Mouse (Mus musculus) bone marrow macrophage, adult 2 months (primary cell): ENCODE measurements around the gene Gabbr2.

ENCODE experiments used
- CTCF ChIP-seq: IDR thresholded peaks from 2 replicates; pipeline ENCODE4 v1.5.1; 2012; ENCODE audit warnings: low read depth, mild to moderate bottlenecking, low read length, moderate library complexity
- POLR2A ChIP-seq: IDR thresholded peaks from 2 replicates; pipeline ENCODE4 v1.6.1; 2012; ENCODE audit warnings: mild to moderate bottlenecking, low read depth, low read length, borderline replicate concordance

DNA sequence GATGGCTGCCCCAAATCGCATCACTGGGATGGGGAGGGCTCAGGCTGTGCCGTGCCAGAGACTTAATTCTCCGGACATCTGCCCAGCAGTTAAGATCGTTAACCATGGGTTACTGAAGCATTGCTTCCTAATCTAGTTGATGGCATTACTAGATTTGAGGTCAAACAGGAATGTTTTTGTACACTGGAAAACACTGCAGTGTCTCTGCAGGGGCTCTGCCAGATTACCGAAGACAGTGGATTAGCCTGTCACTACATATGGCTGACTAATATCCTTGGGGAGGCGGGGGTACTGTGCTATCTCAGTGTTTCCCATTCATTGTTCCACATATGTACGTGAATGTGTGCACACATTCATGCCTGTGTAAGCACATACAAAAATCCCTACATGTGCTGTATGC, 225.3 kb downstream of the Gabbr2 start:
- no peak for TF ChIP-seq CTCF
- no peak for TF ChIP-seq POLR2A
